Mouse (Mus musculus): Measurements from ENCODE around the gene Pdcd6ip. TPM values are rescaled to one million over a fixed set of nuclear protein-coding genes. Genes with fewer than 3 reads are reported as not detected.
"Not testable (repeated sequence)": the region's sequence is repeated elsewhere in the genome, so short reads cannot be mapped to it uniquely, and the experiment has no call there.

Gene Pdcd6ip
- 10 to 100 TPM; 66.2 to 69.7 TPM for total RNA-seq (2021)

DNA sequence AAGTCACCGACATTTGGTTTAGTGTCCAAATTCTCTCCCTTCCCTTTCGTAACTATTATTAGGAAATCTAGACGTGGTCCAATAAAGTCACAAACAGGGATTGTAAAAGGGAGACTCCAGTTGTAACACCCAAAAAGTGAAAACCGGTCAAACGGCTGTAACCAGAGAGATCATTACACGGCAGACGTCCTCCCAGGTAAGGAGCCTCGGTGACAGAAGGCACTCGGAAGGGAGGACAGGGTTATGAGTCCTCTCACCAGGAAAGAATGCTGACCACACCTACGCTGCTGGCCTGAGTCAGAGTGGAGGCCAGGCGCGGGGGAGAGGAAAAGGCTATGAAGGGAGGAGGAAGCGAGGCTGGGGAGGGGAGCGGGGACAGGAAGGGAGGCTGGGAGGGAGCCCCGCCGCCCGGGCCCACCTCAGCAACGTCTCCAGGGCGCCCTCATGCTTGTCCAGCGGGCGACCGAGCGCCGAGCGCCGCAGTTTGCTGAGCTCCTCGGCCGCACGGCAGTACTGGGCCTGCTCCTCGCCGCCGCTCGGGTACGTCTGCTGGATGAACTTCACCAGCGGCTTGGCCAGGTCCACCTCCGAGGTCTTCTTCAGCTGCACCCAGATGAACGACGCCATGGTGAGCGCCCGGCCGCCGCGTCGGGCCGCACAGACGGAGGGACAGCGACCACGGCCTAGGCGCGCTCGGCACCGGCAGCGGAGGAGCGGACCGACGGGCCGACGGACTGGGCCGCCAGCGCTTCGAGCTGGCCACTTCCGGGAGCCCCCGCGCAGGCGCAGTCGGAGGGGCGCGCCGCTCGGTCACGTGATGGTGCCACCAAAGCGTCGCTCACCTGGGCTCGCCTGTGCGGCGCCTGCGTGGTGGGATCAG lies at the start of gene Pdcd6ip:
Gene Pdcd6ip (minus strand): TSS at position 779 of the 880 bp plus-strand sequence.
- intact Hi-C loops (cut with DNase I): no loop called here
- DNase-seq (ENCODE audit: low spot score in 2 of 2): peak; percentile 93

DNA sequence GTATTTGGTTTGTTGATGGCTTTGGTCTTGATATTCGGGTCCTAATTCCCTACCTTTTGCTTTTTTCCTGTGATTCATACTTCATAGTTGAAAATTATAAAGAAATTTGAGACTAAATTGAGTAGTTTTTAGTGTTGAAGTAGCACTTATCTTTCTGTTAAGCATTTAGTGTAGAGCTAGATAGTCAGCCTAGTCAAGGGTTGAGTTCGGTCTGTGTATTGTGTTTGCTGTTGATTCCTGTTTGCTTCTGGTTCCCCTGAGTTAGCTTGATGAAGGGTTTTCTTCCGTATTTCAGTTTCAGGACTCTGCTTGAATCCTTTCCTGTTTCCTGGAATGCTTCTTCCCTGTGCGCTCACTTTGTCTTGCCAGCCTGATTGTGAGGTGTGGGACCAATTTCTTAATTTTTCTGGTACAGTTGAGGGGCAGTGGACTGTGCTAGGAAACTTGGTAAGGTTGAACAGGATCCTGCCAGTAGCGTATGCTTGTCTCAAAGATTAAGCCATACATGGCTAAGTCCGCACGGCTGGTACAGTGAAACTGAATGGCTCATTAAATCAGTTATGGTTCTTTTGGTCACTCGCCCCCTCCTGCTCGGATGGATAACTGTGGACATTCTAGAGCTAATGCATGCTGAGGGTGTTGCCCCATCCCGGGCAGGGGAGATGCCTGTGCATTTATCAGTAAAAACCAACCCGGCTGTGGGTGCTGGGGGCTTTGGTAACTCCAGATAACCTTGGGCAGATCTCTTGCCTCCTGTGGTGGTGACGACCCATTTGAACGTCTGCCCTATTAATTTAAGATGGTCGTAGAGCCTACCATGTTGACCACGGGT lies 48.0 kb upstream of the Pdcd6ip start:
- no peak for DNase-seq (ENCODE audit: low spot score in 2 of 2)
- intact Hi-C loops (cut with DNase I): no loop called here

DNA sequence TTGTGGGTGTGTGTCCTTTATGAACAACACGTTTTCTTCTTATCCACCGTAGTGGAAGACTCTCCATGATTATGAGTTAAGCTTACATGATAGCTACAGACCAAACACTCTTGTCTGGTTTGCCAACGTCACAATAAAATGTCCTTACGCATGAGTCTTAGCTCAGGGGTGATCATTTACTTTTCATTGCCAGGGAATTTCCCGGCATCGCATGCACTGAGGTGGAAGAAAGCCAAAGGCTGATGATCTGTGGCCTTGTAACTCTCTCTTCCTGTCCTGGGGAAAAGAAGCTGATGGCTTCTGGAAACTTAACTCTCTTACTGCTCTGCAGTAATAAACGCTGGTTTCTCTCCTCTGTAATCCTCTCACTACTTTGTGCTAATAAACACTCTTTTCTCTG lies 41.3 kb upstream of the Pdcd6ip start:
- intact Hi-C loops (cut with DNase I): no loop called here
- no peak for DNase-seq (ENCODE audit: low spot score in 2 of 2)

DNA sequence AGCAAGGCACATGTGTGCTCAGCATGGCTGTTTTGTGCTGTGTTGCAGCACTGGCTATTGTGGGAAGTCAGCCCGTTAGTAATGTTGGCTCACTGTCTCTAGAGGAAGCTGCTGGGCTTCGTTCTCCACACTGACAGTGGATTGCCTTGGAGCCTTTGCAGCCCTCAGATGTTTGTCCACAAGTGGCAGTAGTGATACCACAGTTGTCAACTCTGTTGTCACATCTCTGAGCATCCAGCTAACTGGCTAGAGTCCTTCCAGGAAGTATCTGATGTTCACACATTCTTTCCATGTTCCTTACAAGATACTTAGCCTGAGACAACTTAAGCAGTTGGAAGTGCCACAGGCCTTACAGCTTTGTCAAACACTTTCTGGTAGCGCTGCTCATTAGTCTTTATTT lies 35.2 kb upstream of the Pdcd6ip start:
- no peak for DNase-seq (ENCODE audit: low spot score in 2 of 2)
- intact Hi-C loops (cut with DNase I): loop anchor here (5.0 kb wide), 3 partner anchors 79 to 164 kb away; no protein-coding TSS in a partner anchor

DNA sequence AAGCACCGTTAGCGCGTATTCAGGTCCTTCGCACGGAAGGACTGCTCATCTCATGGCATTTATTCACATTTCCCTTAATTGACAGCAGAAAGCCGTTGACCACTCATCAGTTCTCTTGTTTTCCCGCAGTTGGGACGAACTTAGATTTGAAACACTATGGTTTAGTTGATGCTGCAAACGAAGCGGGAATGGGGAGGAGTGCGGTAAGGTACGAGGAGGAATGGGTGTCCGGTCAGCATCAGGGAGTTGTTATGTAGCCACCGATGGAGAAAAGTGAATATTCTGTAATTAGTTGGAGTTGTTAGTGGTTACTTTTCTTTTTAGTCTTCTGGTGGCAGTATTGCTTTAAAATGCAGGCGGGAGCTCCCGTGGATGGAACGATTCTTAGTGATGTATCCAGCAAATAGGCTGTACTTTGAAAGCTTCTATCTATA lies 34.3 kb upstream of the Pdcd6ip start:
- DNase-seq (ENCODE audit: low spot score in 2 of 2): peak; percentile 37 to 76
- intact Hi-C loops (cut with DNase I): loop anchor here (5.0 kb wide), 3 partner anchors 80 to 165 kb away; no protein-coding TSS in a partner anchor

DNA sequence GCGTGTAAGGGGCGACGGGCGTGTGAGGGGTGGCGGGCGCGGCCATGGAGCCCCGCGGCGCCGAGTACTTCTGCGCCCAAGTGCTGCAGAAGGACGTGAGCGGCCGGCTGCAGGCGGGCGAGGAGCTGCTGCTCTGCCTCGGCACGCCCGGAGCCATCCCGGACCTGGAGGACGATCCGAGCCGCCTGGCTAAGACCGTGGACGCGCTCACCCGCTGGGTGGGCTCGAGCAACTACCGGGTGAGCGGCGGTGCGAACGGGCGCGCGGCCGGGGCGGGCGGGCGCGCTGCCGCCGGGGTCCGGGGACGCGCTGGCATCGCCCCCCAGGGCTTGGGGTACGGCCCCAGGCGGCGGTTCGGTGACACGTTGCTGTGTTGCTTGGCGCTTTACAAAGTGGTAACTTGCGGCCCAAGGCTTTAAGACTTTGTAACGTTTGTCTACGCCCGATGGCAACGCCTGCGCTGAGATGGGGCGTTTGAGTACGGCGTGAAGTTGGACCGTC lies 33.6 kb upstream of the Pdcd6ip start:
- peak; percentile 20 to 50 for DNase-seq (ENCODE audit: low spot score in 2 of 2)

DNA sequence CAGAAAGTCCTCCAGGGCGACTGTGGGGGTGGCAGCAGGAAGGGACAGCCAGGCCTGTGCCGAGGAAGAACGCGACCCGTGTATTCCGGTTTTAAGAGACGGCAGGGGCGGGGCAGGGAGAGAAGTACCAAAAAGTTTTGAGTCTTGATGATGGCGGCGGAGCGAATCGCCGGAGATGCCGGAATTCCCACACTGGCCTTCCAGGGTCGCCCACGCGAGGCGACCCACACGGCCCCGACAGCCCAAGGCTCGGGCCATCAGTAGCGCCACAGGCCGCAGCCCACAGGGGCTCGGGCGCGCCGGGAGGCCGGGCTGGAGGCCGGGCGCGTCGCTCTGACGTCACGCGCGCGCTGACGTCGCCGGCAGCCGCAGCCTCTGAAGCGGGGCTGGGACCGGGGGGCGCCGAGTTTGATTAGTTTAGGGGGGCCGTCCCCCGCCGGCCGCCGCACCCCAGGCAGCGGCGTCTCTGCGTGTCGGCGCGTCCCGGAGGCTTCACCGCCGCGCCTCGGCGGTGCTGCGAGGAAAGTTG lies 33.1 kb upstream of the Pdcd6ip start, which contains the start of gene Clasp2:
Gene Clasp2 (plus strand): TSS at position 366 of the 529 bp plus-strand sequence.
- intact Hi-C loops (cut with DNase I): loop anchor here (1.0 to 5.0 kb wide), 4 partner anchors 54 to 166 kb away; no protein-coding TSS in a partner anchor
- peak; percentile 77 to 81 for DNase-seq (ENCODE audit: low spot score in 2 of 2)

More for the DNA sequence above, 33.6 kb upstream of the Pdcd6ip start:
- intact Hi-C loops (cut with DNase I): loop anchor here (1.0 to 5.0 kb wide), 4 partner anchors 54 to 166 kb away; no protein-coding TSS in a partner anchor

DNA sequence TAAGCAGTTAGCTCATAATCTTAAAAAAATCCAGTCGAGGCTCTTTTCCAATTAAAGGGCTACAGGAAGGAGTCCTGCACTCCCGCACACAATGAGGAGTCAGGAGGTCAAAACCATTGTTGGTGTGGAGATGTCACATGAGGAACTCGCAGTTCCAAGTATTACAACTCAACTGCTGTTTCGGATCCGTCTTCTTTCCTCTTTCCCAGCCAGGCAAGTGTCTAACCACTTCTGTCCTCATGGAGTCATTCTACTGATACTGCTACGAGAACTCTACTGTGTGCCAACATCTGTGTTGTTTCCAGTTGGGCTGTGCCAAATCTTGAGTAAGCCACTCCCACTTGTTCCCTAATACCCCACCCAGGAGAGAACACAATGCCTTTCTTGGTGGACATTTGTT lies 30.9 kb upstream of the Pdcd6ip start:
- DNase-seq (ENCODE audit: low spot score in 2 of 2): no peak
- intact Hi-C loops (cut with DNase I): no loop called here

DNA sequence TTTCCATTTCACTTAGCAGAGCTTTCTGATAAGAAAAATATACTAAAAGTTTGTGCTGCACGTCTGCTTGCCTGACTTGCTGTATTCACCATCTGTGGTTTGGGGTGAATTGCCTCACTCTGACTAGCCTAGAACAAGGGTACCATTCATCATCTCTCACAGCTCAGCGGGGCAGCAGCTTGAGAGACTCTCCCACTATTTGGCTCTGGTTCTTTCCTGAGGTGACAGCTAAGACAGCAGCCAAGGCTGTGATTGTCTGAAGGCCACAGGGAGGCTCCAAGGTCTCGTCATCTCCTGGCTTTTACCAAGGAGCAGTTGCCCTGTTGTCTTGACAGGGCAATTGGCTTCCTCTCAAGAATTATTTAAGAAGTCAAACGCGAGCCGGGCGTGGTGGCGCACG lies 30.0 kb upstream of the Pdcd6ip start:
- peak in 1 of 2 experiments; percentile 14 for DNase-seq (ENCODE audit: low spot score in 2 of 2)
- intact Hi-C loops (cut with DNase I): no loop called here

DNA sequence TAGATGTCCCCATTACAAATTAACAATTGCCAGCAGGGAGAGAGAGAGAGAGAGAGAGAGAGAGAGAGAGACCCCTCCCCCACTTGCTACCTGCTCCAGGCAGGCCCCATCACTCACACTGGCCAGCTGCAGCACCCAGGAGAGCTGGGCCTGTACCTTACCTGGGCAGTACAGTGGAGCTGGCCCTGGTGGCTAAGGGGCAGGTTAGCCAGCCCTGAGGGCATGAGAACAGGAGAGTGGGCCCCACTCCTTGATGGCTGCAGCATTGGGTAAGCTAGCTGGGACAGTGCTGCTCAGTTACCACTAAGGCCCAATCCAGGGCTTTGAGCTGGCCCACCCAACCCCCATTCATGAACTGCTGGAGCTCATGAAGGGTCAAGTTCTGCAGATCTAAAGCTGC lies 27.9 kb upstream of the Pdcd6ip start:
- intact Hi-C loops (cut with DNase I): no loop called here
- DNase-seq (ENCODE audit: low spot score in 2 of 2): no peak

DNA sequence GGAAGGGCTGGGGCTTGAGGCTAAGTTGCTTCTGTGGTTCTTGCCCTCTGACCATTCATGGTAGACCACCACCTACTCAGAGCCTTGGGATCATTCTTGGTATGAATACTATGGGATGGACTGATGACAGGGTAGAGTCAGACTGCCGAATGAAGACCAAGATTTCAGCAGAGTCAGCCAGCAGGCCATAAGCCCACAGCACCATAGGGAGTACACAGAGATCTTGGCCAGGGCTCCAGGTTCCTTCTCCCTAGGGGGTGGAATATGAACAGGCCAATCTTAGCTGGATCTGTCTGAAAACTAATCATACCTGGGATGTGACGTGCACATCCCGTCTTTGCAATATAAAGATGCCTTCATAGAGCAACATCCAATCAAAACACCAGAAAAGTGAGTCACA lies 23.5 kb upstream of the Pdcd6ip start:
- intact Hi-C loops (cut with DNase I): no loop called here
- DNase-seq (ENCODE audit: low spot score in 2 of 2): no peak

DNA sequence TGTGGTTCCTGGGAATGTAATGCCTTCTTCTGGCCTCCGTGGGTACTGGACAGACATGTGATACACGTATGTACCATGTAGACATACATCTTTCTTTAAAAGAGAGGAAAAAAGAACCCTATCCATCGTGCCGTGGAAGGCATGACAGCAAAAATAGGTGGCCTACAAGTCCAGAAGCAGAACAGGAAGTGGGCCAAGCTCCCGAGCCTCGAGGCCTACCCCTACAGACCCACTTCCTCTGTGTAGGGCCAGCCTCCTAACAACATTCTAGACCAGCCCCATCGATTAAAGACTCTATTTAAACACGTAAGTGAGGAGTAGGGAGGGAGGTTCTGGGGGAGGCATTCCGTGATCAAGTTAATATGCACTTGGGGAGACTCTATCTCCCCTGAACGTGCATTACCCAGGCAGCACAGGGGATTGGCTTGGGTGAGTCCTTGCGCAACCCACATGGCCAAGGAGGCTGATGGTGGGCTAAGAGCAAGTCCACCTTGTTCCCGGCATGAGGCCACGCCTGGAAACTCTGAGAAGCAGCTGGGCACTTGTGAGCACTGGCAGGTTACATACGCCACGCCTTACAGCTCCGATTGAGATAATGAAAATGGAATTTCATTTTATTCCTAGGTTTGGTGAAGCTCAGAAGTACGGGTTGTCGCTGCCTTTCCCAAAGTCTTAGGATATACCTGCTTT lies 19.1 kb upstream of the Pdcd6ip start:
- intact Hi-C loops (cut with DNase I): no loop called here

DNA sequence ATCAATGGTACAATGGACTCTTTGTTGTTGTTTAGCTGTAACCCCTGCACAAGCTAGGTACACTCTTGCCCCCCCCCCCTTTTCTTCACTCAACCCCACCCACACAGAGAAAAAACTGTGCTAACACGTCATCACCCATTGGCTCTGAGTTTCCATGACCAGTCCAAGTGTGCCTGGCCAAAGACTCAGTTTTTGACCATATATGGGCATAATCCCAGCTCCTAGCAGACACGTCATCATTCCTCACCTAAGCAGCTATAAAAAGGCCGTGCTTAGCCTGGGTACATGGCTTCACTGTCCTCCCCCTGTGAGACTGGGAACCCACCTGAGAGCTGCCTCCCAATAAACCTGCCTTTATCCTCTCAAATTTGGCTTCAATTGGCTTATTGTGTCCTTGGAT lies 18.1 kb upstream of the Pdcd6ip start:
- no peak for DNase-seq (ENCODE audit: low spot score in 2 of 2)
- intact Hi-C loops (cut with DNase I): no loop called here

More for the DNA sequence above, 19.1 kb upstream of the Pdcd6ip start:
- no peak for DNase-seq (ENCODE audit: low spot score in 2 of 2)

DNA sequence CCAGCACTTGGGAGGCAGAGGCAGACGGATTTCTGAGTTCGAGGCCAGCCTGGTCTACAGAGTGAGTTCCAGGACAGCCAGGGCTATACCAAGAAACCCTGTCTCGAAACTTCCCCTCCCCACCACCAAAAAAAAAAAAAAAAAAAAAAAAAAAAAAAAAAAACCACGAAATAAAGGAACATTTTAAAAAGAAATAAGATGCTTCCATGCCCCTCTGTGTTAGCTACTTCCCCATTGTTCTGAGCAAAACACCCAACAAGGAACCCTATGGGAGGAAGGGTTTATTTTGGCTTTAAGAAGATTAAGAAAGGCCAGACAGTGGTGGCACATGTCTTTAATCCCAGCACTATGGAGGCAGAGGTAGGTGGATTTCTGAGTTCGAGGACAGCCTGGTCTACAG lies 17.6 kb upstream of the Pdcd6ip start:
- intact Hi-C loops (cut with DNase I); DNase-seq (ENCODE audit: low spot score in 2 of 2): not testable (repeated sequence)

DNA sequence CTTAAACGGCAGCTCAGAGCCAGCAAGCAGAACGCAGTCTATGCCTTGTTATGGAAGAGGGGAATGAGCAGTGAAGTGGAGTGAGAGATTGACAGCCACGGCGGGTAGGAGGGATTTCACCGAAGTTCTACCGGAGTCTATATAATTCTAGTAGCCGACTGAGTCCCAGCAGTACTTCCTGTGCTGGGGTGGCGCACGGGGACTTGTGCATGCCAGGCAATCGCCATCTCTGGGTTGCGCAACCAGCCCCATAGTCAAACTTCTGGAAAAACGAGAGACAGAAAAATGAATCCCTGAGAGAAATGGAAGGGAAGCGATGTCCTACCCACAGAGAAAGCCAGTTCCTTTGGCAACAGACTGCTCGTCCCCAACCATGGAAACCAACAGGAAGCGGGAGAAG lies 16.6 kb upstream of the Pdcd6ip start:
- DNase-seq (ENCODE audit: low spot score in 2 of 2): no peak
- intact Hi-C loops (cut with DNase I): no loop called here

DNA sequence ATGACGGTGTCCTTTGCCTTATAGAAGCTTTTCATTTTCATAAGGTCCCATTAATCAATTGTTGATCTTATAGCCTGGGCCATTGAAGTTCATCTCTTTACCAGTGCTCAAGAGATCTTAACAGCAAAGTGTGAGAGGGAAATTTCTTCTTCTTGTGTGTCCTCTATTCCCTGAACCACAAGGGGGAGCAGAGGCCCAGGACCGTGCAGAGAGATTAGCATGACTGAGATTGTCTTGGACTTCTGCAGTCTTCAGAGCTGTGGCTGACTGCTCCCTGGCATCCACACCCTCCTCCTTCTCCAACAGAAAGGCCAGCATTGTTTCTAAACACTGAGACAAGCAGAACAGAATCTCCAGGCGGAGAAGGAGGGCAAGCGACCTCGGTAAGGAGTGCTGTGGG lies 11.0 kb upstream of the Pdcd6ip start:
- intact Hi-C loops (cut with DNase I): no loop called here
- DNase-seq (ENCODE audit: low spot score in 2 of 2): peak; percentile 14 to 63

DNA sequence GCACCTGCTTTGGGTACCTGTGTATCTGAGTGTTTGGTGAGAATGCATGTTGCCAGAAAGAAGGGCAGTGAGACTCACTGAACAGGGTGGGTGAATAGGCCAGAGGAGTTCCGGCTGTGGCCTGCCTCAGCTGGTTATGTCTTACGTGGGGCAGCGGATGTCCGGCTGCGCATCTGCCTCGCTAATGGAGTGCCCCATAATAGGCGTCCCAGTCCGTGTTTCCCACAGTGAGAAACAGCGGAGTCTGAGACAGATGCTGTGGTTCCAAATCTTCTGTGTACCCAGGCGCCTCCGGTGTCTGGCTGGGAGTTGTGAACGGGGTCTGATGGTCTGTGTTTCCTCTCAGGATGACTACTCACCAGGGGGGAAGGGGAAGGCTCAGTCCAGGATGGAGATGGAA lies 2.8 kb upstream of the Pdcd6ip start:
- intact Hi-C loops (cut with DNase I): no loop called here

DNA sequence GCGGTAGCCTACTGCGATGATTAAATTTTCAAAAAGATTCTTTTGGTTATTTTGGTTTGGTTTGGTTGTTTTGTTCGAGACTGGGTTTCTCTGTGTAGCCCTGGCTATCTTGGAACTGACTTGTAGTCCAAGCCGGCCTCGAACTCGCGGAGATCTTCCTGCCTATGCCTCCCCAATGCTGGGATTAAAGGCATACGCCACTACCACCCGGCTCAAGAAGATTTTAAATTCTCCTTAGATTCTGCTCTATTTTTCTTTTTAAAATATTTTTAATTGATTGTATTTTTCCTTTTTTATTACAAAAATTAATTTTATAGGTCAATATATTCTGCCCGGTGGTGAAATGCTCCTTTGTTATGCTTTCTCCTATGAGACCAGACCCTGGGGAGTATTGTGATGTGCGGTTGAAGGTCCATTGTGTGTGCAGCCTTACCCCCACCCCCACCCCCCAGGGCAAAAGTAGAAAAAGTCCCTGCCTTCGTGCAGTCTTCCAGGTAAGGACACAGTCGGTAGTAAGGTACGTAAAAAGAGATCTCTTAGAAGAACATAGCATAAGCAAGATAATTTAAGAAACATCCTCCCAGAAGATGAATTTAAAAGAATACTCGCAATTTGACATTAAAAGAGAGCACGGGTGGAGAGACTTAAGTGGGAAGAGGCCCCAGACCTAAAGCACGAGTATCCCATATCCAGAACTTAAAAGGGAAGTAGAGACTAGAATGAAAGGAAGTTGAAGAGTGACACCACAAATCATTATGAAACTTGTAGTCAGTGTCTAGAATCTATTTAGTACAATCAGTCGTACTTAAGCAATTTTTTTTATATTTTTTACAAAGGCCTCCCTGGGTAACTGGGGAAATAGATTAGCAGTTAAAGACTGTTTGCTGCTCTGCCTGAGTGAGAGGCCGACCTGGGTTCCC lies 562 bp upstream of the Pdcd6ip start:
- intact Hi-C loops (cut with DNase I): no loop called here
- no peak for DNase-seq (ENCODE audit: low spot score in 2 of 2)

More for the DNA sequence above, 2.8 kb upstream of the Pdcd6ip start:
- DNase-seq (ENCODE audit: low spot score in 2 of 2): no peak
